Mouse (Mus musculus) kidney, adult 2 months (tissue): ENCODE results near the gene Gucy1a1.

Source experiments
- CTCF ChIP-seq: fragments of 200-500 bp; conservative IDR thresholded peaks from 2 replicates; pipeline ENCODE4 v1.5.1; 2011; ENCODE audit warnings: low read depth, mild to moderate bottlenecking, control low read depth, low read length, moderate library complexity, mixed read lengths; ENCODE audit not compliant: insufficient read depth, insufficient read length
- POLR2A ChIP-seq: fragments of 200-500 bp; IDR thresholded peaks from one replicate; pipeline ENCODE4 v1.6.1; 2011; ENCODE audit warnings: low read depth, low read length, control low read depth

DNA sequence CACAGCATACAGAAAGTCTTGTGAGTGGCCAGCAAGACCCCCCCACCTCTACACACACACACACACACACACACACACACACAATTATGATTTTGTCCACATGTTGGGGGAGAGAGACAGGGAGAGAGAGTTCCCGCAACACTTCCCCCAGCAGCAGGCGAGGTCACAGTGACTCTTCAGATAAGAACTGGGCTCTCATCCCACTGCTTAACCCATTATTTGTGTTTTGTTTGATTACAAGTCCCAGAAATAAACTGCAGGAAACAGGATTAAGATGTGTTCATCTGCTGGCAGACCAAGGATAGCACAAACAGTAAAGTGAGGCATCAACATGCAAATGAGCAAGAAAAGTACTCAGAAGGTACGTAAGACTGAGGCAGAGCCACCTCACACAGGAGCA, 33.6 kb downstream of the Gucy1a1 start:
- TF ChIP-seq CTCF = no peak
- no peak for TF ChIP-seq POLR2A
